Mouse (Mus musculus): Measurements from ENCODE around the gene Meis2. TPM values are rescaled to one million over a fixed set of nuclear protein-coding genes. Genes with fewer than 3 reads are reported as not detected.

Meis2 gene
- total RNA-seq, 1 experiment from 2014 or later: 0.25 TPM

DNA sequence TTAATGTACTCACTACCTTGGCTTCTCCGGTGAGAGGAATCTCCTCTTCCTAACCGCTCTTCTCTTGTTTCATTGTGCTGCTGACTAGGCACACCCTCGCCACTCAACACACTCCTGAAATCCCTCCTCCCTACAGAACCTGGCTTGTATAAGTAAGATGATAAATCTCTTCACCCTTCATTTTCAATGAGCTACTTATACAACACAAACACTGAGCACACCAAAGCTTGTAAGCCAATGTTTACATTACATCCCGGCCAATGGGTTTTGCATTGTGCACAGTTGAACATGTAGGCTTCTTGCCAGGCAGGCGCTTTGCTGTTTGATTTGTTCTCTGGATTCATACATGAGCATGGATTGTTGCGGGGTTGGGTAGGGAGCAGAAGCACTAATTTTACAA, 247.7 kb downstream of the Meis2 start:
- no peak for ATAC-seq (replicated peaks in 1 of 2; ENCODE audit: insufficient read depth in 1 of 2, low FRiP score in 2 of 2, low TSS enrichment in 1 of 2, low read depth in 1 of 2, poor library complexity in 2 of 2, severe bottlenecking in 2 of 2)

- no peak for ATAC-seq (replicated peaks in 1 of 2; ENCODE audit: insufficient read depth in 1 of 2, low FRiP score in 2 of 2, low TSS enrichment in 1 of 2, low read depth in 1 of 2, poor library complexity in 2 of 2, severe bottlenecking in 2 of 2)
Observed at GRCm38 (mm10) chr2:115813721-115814120, 251.9 kb downstream of the Meis2 start.

DNA sequence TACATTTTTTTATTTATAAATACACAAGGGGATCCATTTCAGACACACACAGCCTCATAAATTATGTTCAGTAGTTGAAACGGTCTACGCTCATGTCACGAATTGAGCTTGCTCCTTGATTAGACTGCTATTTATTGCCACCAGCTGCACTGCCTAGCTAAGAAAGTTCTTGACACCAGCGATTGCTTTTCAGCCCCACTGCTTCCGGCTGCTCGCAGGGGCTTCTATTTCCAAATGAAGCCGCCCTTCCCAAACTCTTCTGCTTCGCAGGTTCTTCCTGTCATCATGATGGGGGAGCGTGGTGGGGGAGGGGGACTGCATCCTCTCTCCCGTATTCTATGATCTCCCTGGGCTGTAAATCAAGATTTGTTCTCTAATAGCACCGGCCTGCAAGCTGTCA, 252.3 kb downstream of the Meis2 start:
- ATAC-seq (replicated peaks in 1 of 2; ENCODE audit: insufficient read depth in 1 of 2, low FRiP score in 2 of 2, low TSS enrichment in 1 of 2, low read depth in 1 of 2, poor library complexity in 2 of 2, severe bottlenecking in 2 of 2): no peak
